Mouse (Mus musculus) heart, embryonic 15.5 days (tissue): ENCODE measurements at regions not wholly inside any gene's neighbourhood (a gene's known extent, or its start where the extent isn't known, plus 50 kb on each side); places are given as distances from the start of the nearest gene placed in this dataset.

Experiments used
- ATAC-seq: fragments of 200-750 bp; cut with Nextera tagmentation; replicated peaks from 2 replicates; pipeline ENCODE4 v1.8.0; 2017; ENCODE audit warnings: low read depth, moderate TSS enrichment; ENCODE audit not compliant: insufficient number of reproducible peaks, insufficient read depth, low FRiP score
- H3K27ac ChIP-seq: fragments of 300-500 bp; sonication (generic); 2 replicates; pipeline ENCODE4 v1.5.1; 2015; ENCODE audit warnings: mild to moderate bottlenecking, inconsistent platforms
- H3K27me3 ChIP-seq: fragments of 300-500 bp; sonication (generic); 2 replicates; pipeline ENCODE4 v1.6.1; 2015; ENCODE audit warnings: inconsistent platforms
- H3K36me3 ChIP-seq: fragments of 300-500 bp; sonication (generic); 2 replicates; pipeline ENCODE4 v1.6.1; 2015; ENCODE audit warnings: mild to moderate bottlenecking, inconsistent platforms
- H3K4me1 ChIP-seq: fragments of 300-500 bp; sonication (generic); replicated peaks from 2 replicates; pipeline ENCODE4 v1.6.1; 2015; ENCODE audit warnings: inconsistent platforms
- H3K4me2 ChIP-seq: fragments of 300-500 bp; sonication (generic); 2 replicates; pipeline ENCODE4 v1.6.1; 2015; ENCODE audit warnings: inconsistent platforms, mild to moderate bottlenecking, moderate library complexity
- H3K4me3 ChIP-seq: fragments of 300-500 bp; sonication (generic); 2 replicates; pipeline ENCODE4 v1.5.1; 2015; ENCODE audit warnings: mild to moderate bottlenecking, inconsistent platforms
- H3K9ac ChIP-seq: fragments of 300-500 bp; sonication (generic); 2 replicates; pipeline ENCODE4 v1.6.1; 2015; ENCODE audit warnings: mild to moderate bottlenecking, inconsistent platforms
- H3K9me3 ChIP-seq: fragments of 300-500 bp; sonication (generic); replicated peaks from 2 replicates; pipeline ENCODE4 v1.6.1; 2016; ENCODE audit warnings: inconsistent platforms
- WGBS: fragments of 180-500 bp; shearing (Covaris S2); methylation state at CpG from one replicate; pipeline ENCODE4 v1.1.7; 2015; ENCODE audit warnings: mixed read lengths; 5-methylcytosine and 5-hydroxymethylcytosine counted together

DNA sequence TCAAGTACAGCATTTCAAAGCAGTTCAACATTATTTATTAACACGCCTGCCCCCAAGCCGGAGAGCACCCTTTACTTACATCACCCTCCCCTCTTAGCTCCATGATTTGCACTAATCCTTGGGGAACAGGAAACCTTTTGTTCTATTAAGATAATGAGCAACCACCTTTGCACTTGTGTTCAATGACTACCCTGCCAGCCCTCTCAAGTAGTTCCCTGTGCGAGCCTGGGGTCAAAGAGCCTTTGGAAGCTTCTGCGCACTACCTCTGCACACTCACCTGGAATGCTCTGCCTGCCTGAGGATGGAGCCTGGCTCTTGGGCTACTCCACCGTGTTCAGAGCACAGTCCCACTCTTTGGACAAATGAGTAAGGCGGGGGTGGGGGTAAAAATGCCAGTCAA is 96.0 kb upstream of the Cdkn3 start:
- Histone ChIP-seq H3K4me3 (no peak overlapping the region), H3K9me3 (no peaks in the 10 kb centered on the region), H3K4me2 (no peak overlapping the region), H3K36me3 (no peaks in the 10 kb centered on the region), H3K27ac (no peak overlapping the region), H3K9ac (no peak overlapping the region), H3K4me1 (peaks cover 16% of the 10 kb centered on the region), H3K27me3 (no peaks in the 10 kb centered on the region)
- no peak for ATAC-seq
- 82% methylated on average over 6 of the region's 6 CpGs for WGBS

GRCm38 (mm10) chr14:46663529-46663928 is 96.8 kb upstream of the Cdkn3 start:
- H3K9me3 ChIP-seq, result no peaks in the 10 kb centered on the region
- H3K4me3 ChIP-seq, result no peak overlapping the region
- H3K4me1 ChIP-seq, result peaks cover 16% of the 10 kb centered on the region
- H3K36me3 ChIP-seq, result no peaks in the 10 kb centered on the region
- H3K27me3 ChIP-seq, result no peaks in the 10 kb centered on the region
- 86% methylated on average over 5 of the region's 5 CpGs for WGBS
- H3K27ac ChIP-seq, result no peak overlapping the region
- no peak for ATAC-seq
- no peak overlapping the region for H3K9ac ChIP-seq
- no peak overlapping the region for H3K4me2 ChIP-seq

DNA sequence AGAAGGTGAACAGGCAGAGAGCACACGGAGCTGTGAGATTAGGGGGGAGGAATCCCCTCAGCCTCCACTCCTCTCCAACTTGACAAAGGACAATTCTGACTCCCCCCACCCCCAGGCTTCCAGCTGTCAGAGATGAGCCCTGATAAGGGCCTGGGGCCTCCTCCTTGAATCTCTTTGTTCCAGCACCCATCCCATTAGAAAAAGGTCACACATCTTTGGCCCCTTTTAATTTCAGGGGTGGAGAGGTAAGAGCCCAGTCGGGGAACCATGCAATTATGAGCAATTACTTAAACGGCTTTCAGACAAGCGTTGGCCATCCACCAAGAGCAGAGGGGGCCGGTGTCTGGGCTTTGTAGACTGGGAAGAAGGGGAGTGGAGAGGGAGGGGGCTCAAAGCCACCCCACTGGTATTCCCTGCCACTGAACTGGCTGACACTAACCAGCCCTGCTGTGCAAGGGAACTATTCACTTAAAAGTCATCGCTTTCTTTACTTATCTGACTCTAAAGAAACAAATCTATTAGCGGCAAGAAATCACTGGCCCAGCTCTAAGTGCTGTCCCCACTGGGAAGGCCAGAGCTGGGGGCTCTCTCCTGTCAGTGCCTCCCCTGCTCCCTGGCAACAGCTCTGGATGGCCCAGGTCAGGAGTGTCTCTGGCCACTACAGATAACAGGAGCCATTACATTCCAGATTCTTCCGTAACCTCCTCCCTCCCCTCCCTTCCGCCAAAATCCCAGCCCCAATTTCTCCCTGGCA is 98.4 kb upstream of the Cdkn3 start:
- Histone ChIP-seq H3K36me3 (no peaks in the 10 kb centered on the region), H3K9me3 (no peaks in the 10 kb centered on the region), H3K4me3 (no peak overlapping the region), H3K4me1 (peaks cover 16% of the 10 kb centered on the region), H3K27me3 (no peaks in the 10 kb centered on the region), H3K27ac (no peak overlapping the region; the same call in 1 of the 2 replicates), H3K4me2 (peak overlapping the region; percentile 39), H3K9ac (no peak overlapping the region)
- WGBS, result 9% methylated on average over 9 of the region's 9 CpGs
- peak; percentile 58; the same call in 1 of the 2 replicates for ATAC-seq

DNA sequence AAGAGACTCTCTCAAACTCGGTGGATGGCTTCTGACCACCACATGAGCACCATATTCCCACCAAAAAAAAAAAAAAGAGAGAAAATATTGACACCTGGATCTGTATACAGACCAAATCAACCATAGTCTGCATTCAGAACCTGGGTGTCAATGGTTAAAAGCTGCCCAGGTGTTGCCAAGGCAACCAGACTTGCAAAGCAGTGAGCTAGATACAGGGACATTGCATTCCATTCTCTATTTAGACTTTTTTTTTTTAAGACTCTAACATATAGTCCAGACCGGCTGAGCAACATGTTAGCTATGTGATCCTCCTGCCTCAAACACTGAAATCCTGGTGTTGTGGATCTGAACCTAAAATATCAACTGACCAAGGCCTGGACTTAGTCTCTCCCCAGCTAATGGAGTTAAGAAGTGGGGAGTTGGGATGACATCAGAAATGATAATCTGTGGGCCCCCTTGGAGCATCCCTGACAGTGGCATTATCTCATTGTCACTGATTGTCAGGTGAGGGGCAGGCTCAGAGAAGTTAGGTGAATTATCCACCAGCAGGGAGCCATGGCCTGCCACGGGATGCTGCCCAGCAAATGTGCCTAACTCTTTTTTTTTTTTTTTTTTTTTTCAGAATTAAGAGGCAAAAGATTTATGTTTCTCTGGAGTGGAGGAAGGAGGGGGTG is 99.1 kb upstream of the Cdkn3 start:
- Histone ChIP-seq H3K27ac (no peak overlapping the region), H3K4me1 (peaks cover 16% of the 10 kb centered on the region), H3K36me3 (no peaks in the 10 kb centered on the region), H3K4me2 (no peak overlapping the region), H3K9ac (no peak overlapping the region), H3K27me3 (no peaks in the 10 kb centered on the region), H3K9me3 (no peaks in the 10 kb centered on the region), H3K4me3 (no peak overlapping the region)
- 37% methylated on average over 3 of the region's 3 CpGs for WGBS
- ATAC-seq, result no peak

- Histone ChIP-seq H3K4me1 (peaks cover 16% of the 10 kb centered on the region), H3K9ac (no peak overlapping the region), H3K27me3 (no peaks in the 10 kb centered on the region), H3K9me3 (no peaks in the 10 kb centered on the region), H3K27ac (no peak overlapping the region), H3K36me3 (no peaks in the 10 kb centered on the region), H3K4me2 (no peak overlapping the region), H3K4me3 (no peak overlapping the region)
- ATAC-seq, result no peak
- WGBS, result 70% methylated on average over 4 of the region's 4 CpGs
Measured at GRCm38 (mm10) chr14:46659365-46659764, 101.0 kb upstream of the Cdkn3 start.

DNA sequence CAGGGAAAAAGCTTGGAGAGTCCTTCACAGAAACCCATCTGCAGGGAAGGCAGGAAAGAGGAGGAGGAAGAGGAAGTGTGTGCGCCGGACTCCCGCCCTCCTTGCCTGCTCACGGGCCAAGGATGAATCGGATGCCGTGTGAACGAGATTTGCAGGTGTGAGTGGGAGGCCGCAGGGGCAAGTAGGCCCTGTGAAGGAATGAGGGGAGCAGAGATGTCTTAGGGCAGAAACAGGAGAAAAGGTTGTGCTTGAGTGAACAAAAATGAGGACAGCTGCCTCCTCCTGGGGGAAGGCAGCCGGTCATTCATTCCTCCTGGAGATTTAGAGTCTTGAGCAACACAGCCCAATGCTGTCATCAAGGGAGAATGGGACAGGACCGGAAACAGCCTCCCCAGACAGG is 104.1 kb upstream of the Cdkn3 start:
- H3K36me3 ChIP-seq, result no peaks in the 10 kb centered on the region
- no peak overlapping the region for H3K9ac ChIP-seq
- H3K27me3 ChIP-seq, result no peaks in the 10 kb centered on the region
- no peak overlapping the region for H3K27ac ChIP-seq
- 75% methylated on average over 10 of the region's 10 CpGs for WGBS
- ATAC-seq, result no peak
- H3K9me3 ChIP-seq, result no peaks in the 10 kb centered on the region
- H3K4me3 ChIP-seq, result no peak overlapping the region
- H3K4me2 ChIP-seq, result no peak overlapping the region
- H3K4me1 ChIP-seq, result peaks cover 3% of the 10 kb centered on the region

- no peak overlapping the region for H3K4me3 ChIP-seq
- no peak for ATAC-seq
- H3K4me2 ChIP-seq, result no peak overlapping the region
- no peak overlapping the region for H3K27ac ChIP-seq
- H3K9me3 ChIP-seq, result no peaks in the 10 kb centered on the region
- H3K9ac ChIP-seq, result no peak overlapping the region
- peaks cover 6% of the 10 kb centered on the region for H3K4me1 ChIP-seq
- H3K36me3 ChIP-seq, result no peaks in the 10 kb centered on the region
- no peaks in the 10 kb centered on the region for H3K27me3 ChIP-seq
- 44% methylated on average over 12 of the region's 12 CpGs for WGBS
Measured at GRCm38 (mm10) chr14:46647319-46647974, 112.9 kb upstream of the Cdkn3 start.

DNA sequence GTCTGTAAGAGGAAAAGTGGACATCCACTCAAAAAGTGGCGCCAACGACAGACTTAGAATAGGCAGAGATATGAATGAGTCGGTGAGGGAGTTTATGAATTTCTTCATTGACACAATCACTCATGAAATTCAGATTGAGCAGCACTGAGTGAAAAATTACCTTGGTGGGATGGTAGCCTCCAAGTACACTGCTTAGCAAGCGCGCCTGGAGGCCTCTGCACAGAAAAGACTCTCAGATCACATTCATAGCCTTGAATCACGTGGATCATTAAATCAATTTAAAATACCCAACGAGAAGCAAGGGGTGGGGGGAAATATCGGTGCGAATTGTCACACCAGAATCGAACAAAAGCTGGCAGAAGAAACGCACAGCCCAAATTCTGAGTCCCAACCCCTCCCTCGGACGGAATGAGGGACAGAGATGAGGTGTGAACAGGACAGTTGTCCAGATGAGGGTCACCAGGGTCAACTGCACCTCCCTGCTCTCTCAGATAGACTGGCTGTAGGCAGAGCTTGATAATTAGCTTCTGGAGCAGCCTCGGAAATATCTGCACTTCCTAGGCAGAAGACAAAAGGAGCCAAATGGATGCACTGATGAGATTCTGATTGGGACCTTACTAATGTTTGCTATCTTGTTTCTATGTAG is 113.5 kb upstream of the Cdkn3 start:
- Histone ChIP-seq H3K36me3 (no peaks in the 10 kb centered on the region), H3K4me1 (peaks cover 6% of the 10 kb centered on the region), H3K27ac (no peak overlapping the region), H3K9ac (no peak overlapping the region), H3K27me3 (no peaks in the 10 kb centered on the region), H3K4me3 (no peak overlapping the region), H3K4me2 (no peak overlapping the region), H3K9me3 (no peaks in the 10 kb centered on the region)
- WGBS, result 64% methylated on average over 14 of the region's 14 CpGs
- no peak for ATAC-seq

DNA sequence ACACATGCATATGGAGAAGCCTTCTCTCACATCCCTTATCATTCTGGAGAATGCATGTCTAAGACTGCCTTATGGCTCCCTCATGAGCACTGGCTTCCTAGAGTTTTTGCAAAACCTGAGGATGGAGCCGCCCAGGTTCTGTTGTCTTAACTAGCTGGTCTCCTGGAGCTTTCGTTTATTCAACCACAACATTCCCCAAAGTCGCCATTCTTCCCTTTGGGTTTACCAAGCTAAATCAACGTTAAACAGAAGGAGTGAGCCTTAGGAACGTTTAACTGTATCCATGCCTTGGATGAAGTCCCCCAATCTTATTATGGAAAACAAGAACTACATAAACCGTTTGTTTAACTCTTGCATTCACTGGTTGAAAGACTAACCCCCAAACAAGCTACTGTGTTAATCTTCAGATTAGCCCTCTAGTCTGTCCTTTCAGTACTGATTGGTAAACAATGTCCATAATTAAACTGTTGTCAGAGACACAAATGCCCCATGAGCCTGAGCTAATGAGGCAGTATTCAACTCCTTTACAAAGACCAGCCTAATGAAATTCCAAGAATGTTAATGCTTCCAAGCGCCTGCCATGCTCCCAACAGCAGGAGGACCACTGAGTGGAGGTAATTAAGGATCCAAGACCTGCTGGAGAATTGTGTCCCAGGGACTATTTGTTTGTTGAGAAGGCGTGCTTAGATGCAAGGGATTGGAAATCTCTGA is 121.1 kb upstream of the Cdkn3 start:
- Histone ChIP-seq H3K9ac (no peak overlapping the region), H3K27ac (no peak overlapping the region), H3K9me3 (no peaks in the 10 kb centered on the region), H3K4me3 (no peak overlapping the region), H3K4me2 (no peak overlapping the region), H3K4me1 (peaks cover 5% of the 10 kb centered on the region; the same call in 1 of the 2 replicates), H3K27me3 (no peaks in the 10 kb centered on the region), H3K36me3 (no peaks in the 10 kb centered on the region)
- WGBS, result 51% methylated on average over 8 of the region's 8 CpGs
- no peak for ATAC-seq

DNA sequence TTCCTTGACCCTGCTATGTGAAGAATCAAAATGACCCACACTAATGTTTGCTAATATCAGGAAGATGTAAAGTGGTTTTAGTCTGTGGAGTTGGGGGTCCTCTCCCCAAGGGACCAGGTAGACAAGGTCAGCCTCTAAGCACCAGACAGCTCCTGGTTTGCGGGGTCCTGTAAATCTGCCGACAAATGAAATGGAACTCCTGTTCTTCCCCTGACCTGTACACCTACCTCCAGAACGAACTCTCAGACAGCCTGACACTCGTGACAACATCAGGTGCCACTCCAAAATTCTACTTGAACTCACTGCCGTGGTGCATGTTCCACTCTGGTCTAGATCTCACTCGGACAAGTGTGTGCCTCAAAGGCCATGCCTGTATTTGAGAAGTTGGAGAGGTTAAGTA is 121.8 kb upstream of the Cdkn3 start:
- 87% methylated on average over 6 of the region's 6 CpGs for WGBS
- no peak overlapping the region for H3K9ac ChIP-seq
- no peaks in the 10 kb centered on the region for H3K27me3 ChIP-seq
- no peak overlapping the region for H3K4me3 ChIP-seq
- H3K27ac ChIP-seq, result no peak overlapping the region
- ATAC-seq, result no peak
- H3K36me3 ChIP-seq, result no peaks in the 10 kb centered on the region
- H3K9me3 ChIP-seq, result no peaks in the 10 kb centered on the region
- no peak overlapping the region for H3K4me2 ChIP-seq
- peaks cover 5% of the 10 kb centered on the region; the same call in 1 of the 2 replicates for H3K4me1 ChIP-seq

DNA sequence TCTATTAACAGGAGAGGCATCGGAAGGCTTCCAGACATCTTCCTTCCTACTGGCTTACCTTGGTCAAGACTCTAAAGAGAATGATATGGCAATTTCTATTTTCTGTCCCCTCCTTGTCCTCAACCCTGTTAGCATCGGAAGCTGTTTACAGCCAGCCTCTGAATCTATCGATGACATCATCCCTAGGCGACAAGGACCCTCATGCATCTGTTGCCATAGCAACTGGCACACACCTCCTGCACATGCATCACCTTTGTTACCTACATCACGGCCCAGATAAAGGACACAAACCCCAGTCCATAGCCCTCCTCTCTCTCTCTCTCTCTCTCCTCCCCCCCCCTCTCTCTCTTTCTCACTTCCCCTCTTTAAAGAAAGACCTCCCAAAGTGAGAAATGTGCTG is 123.1 kb upstream of the Cdkn3 start:
- H3K4me1 ChIP-seq, result peaks cover 5% of the 10 kb centered on the region; the same call in 1 of the 2 replicates
- H3K9me3 ChIP-seq, result no peaks in the 10 kb centered on the region
- ATAC-seq, result no peak
- no peak overlapping the region for H3K4me3 ChIP-seq
- no peak overlapping the region for H3K9ac ChIP-seq
- no peaks in the 10 kb centered on the region for H3K27me3 ChIP-seq
- no peaks in the 10 kb centered on the region for H3K36me3 ChIP-seq
- H3K4me2 ChIP-seq, result no peak overlapping the region
- H3K27ac ChIP-seq, result no peak overlapping the region
- WGBS, result 87% methylated on average over 5 of the region's 5 CpGs
